Mouse (Mus musculus) left cerebral cortex, adult 8-10 months (tissue): ENCODE data around the gene Unc13b. TPM values are rescaled to one million over a fixed set of nuclear protein-coding genes. Genes with fewer than 3 reads are reported as not detected.

Experiments
- total RNA-seq, 4 experiments: library from RNA; stranded (reverse); gene quantifications; 2 replicates each; pipeline ENCODE4 v1.2.4; 2022

Unc13b gene
- total RNA-seq, 4 experiments from 2014 or later = 43.9 to 50.8 (median 48.2) TPM

Other genes starting within 250 kb of the Unc13b start
- gene Fam205a1, start 205.1 kb upstream of the Unc13b start, total RNA-seq = under 1 TPM in 2 of 4 experiments, not detected in 2; 0.11 to 0.14 TPM
- 1 to 10 TPM; 1.8 to 2.2 (median 2.1) TPM for gene Gm12394, start 202.2 kb upstream of the Unc13b start, total RNA-seq
- gene Fam205c, start 184.7 kb upstream of the Unc13b start, total RNA-seq = 1 to 10 TPM; 1.3 to 2.4 (median 1.7) TPM
- gene Phf24, start 142.3 kb upstream of the Unc13b start, total RNA-seq = 100 to 1,000 TPM; 321 to 373 (median 328) TPM
- gene Dnajb5, start 109.1 kb upstream of the Unc13b start, total RNA-seq = 100 to 1,000 TPM; 118 to 162 (median 149) TPM
- gene 1700022I11Rik, start 89.3 kb upstream of the Unc13b start, total RNA-seq = not detected
- 100 to 1,000 TPM; 173 to 199 (median 188) TPM for gene Vcp, start 58.4 kb upstream of the Unc13b start, total RNA-seq
- 10 to 100 TPM; 12.5 to 14.6 (median 13.7) TPM for gene Fancg, start 48.4 kb upstream of the Unc13b start, total RNA-seq
- 10 to 100 TPM; 23.1 to 31.2 (median 25.2) TPM for gene Pigo, start 33.1 kb upstream of the Unc13b start, total RNA-seq
- 100 to 1,000 TPM in 3 of 4 experiments, 10 to 100 TPM in 1; 97.3 to 121 (median 114) TPM for gene Stoml2, start 27.2 kb upstream of the Unc13b start, total RNA-seq
- gene Fam214b, start 12.7 kb upstream of the Unc13b start, total RNA-seq = 10 to 100 TPM; 32.3 to 44.5 (median 37.2) TPM
- gene Atp8b5, start 208.2 kb downstream of the Unc13b start, total RNA-seq = under 1 TPM; 0.09 to 0.46 (median 0.25) TPM